Mouse (Mus musculus) lung, embryonic 14.5 days (tissue): Measurements from ENCODE around the gene Gp1ba. TPM values are rescaled to one million over a fixed set of nuclear protein-coding genes. Genes with fewer than 3 reads are reported as not detected.

Experiments used
- ATAC-seq: fragments of 200-750 bp; cut with Nextera tagmentation; 2 replicates; pipeline ENCODE4 v1.8.0; 2017; ENCODE audit warnings: mild to moderate bottlenecking, moderate TSS enrichment, moderate library complexity; ENCODE audit not compliant: insufficient read depth
- DNase-seq: peaks from one replicate; pipeline ENCODE4 v3.0.0-alpha.2; 2015
- H3K27ac ChIP-seq: fragments of 300-500 bp; sonication (generic); 2 replicates; pipeline ENCODE4 v1.5.1; 2014; ENCODE audit warnings: low read depth, mild to moderate bottlenecking, moderate library complexity
- H3K27me3 ChIP-seq: fragments of 300-500 bp; sonication (generic); 2 replicates; pipeline ENCODE4 v1.6.1; 2014; ENCODE audit warnings: low read length, control low read depth; ENCODE audit not compliant: insufficient read depth
- H3K36me3 ChIP-seq: fragments of 300-500 bp; sonication (generic); 2 replicates; pipeline ENCODE4 v1.6.1; 2014; ENCODE audit warnings: control low read depth; ENCODE audit not compliant: insufficient read depth
- H3K4me1 ChIP-seq: fragments of 300-500 bp; sonication (generic); 2 replicates; pipeline ENCODE4 v1.6.1; 2014; ENCODE audit warnings: antibody characterized with exemption, control low read depth; ENCODE audit not compliant: insufficient read depth
- H3K4me2 ChIP-seq: fragments of 300-500 bp; sonication (generic); 2 replicates; pipeline ENCODE4 v1.6.1; 2014; ENCODE audit warnings: mild to moderate bottlenecking
- H3K4me3 ChIP-seq: fragments of 300-500 bp; sonication (generic); 2 replicates; pipeline ENCODE4 v1.5.1; 2014; ENCODE audit warnings: low read depth, low read length
- H3K9ac ChIP-seq: fragments of 300-500 bp; sonication (generic); 2 replicates; pipeline ENCODE4 v1.6.1; 2014
- H3K9me3 ChIP-seq: fragments of 300-500 bp; sonication (generic); 2 replicates; pipeline ENCODE4 v1.6.1; 2016; ENCODE audit warnings: low read depth, low read length, control low read depth
- CTCF ChIP-seq: IDR thresholded peaks from 2 replicates; pipeline ENCODE4 v1.5.1; 2016; ENCODE audit warnings: antibody characterized with exemption, low read depth
- WGBS: fragments of 180-500 bp; shearing (Covaris S2); extraction: QIAGEN DNeasy Blood & Tissue Kit; methylation state at CpG from one replicate; pipeline ENCODE4 v1.1.7; 2014; 5-methylcytosine and 5-hydroxymethylcytosine counted together
- polyA plus RNA-seq: library from polyadenylated mRNA; unstranded; fragments of >200 nt; fragmentation: Nextera tagmentation; extraction: Ambion mirVana; gene quantifications from 2 replicates; pipeline ENCODE4 v1.2.1, GENCODE M21; 2014

Gp1ba gene
- polyA plus RNA-seq, 1 experiment from 2014 or later = 1.1 TPM

GRCm38 (mm10) chr11:70670483-70670882 is 31.6 kb downstream of the Gp1ba start:
- no peak for TF ChIP-seq CTCF
- Histone ChIP-seq H3K27me3 (no peaks in the 10 kb centered on the region), H3K4me1 (0 out of 2 replicates have a peak, but pooled peaks cover 7% of the 10 kb centered on the region), H3K4me3 (peak overlapping the region; percentile 53), H3K36me3 (peaks cover 46% of the 10 kb centered on the region), H3K9me3 (no peaks in the 10 kb centered on the region), H3K27ac (peak overlapping the region; percentile 96), H3K9ac (peak overlapping the region; percentile 58), H3K4me2 (peak overlapping the region; percentile 83)
- no peak for ATAC-seq
- WGBS = 36% methylated on average over 14 of the region's 14 CpGs
- no peak for DNase-seq

DNA sequence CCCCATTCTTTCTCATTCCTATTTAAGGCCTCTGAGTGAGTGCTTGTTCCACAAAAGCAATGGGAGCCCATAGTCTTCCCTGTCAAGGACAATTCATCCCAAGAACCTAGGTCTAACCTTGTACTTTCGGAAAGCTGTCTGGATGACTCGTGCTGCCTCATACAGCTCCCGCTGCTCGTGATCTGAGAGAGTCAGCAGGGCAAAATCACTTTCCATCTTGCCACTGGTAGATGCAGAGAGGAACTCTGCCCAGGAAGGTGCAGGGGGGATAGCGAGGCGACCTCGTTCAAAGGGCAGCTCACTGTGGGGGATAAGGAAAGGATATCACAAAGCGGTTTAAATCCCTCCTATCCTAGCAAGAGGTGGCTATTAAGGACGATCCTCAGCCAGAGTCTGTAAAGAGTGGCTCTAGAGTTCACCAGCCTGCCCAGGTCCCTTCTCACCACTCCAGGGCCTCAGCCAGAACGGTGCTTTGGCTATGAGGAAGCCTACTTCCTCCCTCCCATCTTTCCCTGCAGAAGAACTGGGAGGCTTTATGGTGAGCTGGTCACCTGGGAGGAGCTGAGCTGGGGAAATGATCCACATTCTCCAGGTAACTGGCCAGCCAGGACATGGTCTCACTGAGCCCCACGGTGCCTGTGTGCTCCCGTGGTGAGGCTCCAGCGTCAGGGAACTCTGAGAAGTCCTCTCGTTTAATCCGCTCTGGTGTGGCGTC is 32.6 kb downstream of the Gp1ba start:
- no peaks in the 10 kb centered on the region for H3K9me3 ChIP-seq
- peaks cover 46% of the 10 kb centered on the region for H3K36me3 ChIP-seq
- WGBS = 83% methylated on average over 16 of the region's 16 CpGs
- TF ChIP-seq CTCF = no peak
- H3K4me2 ChIP-seq = peak overlapping the region; percentile 83; the same call in 1 of the 2 replicates
- 0 out of 2 replicates have a peak, but pooled peaks cover 7% of the 10 kb centered on the region for H3K4me1 ChIP-seq
- no peak for ATAC-seq
- H3K9ac ChIP-seq = no peak overlapping the region
- DNase-seq = no peak
- H3K4me3 ChIP-seq = no peak overlapping the region
- H3K27ac ChIP-seq = no peak overlapping the region
- H3K27me3 ChIP-seq = no peaks in the 10 kb centered on the region

- no peak overlapping the region for H3K4me2 ChIP-seq
- no peaks in the 10 kb centered on the region for H3K27me3 ChIP-seq
- WGBS = 81% methylated on average over 6 of the region's 6 CpGs
- no peak overlapping the region for H3K4me3 ChIP-seq
- ATAC-seq (no peak), DNase-seq (no peak)
- no peaks in the 10 kb centered on the region for H3K9me3 ChIP-seq
- no peak for TF ChIP-seq CTCF
- peaks cover 53% of the 10 kb centered on the region for H3K36me3 ChIP-seq
- H3K9ac ChIP-seq = no peak overlapping the region
- 0 out of 2 replicates have a peak, but pooled peaks cover 3% of the 10 kb centered on the region for H3K4me1 ChIP-seq
- no peak overlapping the region for H3K27ac ChIP-seq
These were observed 35.1 kb downstream of the Gp1ba start for GRCm38 (mm10) chr11:70674014-70674413.

DNA sequence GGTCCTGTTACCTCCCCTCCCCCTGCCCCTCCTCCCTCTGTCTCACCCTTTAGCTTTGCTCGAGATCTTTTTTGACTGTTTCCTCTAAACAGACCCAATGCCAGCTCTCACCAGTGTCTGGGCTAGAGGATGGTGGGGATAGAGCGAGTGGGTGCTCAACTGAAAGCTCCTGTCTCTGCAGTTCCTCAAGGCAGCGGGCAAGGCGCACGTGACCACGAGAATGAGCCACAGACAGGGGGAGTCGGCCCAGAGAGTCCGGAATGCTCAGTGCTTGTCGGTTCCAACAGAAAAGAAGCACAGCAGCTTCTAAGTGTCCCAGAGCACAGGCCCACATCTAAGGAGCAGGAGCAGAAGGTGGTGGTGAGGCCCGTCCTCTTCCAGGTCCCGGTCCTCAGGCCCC is 35.6 kb downstream of the Gp1ba start:
- H3K4me3 ChIP-seq = no peak overlapping the region
- no peak overlapping the region for H3K9ac ChIP-seq
- no peaks in the 10 kb centered on the region for H3K27me3 ChIP-seq
- no peak for ATAC-seq
- no peaks in the 10 kb centered on the region for H3K9me3 ChIP-seq
- DNase-seq = no peak
- H3K27ac ChIP-seq = no peak overlapping the region
- peaks cover 58% of the 10 kb centered on the region for H3K36me3 ChIP-seq
- 0 out of 2 replicates have a peak, but pooled peaks cover 3% of the 10 kb centered on the region for H3K4me1 ChIP-seq
- H3K4me2 ChIP-seq = no peak overlapping the region
- no peak for TF ChIP-seq CTCF
- WGBS = 65% methylated on average over 11 of the region's 11 CpGs

GRCm38 (mm10) chr11:70678092-70678491 is 39.2 kb downstream of the Gp1ba start:
- TF ChIP-seq CTCF = no peak
- Histone ChIP-seq H3K9ac (no peak overlapping the region), H3K27ac (no peak overlapping the region), H3K4me2 (no peak overlapping the region), H3K4me3 (no peak overlapping the region), H3K4me1 (no peaks in the 10 kb centered on the region), H3K27me3 (no peaks in the 10 kb centered on the region), H3K36me3 (peaks cover 77% of the 10 kb centered on the region), H3K9me3 (no peaks in the 10 kb centered on the region)
- DNase-seq (no peak), ATAC-seq (no peak)
- WGBS = 61% methylated on average over 9 of the region's 9 CpGs

DNA sequence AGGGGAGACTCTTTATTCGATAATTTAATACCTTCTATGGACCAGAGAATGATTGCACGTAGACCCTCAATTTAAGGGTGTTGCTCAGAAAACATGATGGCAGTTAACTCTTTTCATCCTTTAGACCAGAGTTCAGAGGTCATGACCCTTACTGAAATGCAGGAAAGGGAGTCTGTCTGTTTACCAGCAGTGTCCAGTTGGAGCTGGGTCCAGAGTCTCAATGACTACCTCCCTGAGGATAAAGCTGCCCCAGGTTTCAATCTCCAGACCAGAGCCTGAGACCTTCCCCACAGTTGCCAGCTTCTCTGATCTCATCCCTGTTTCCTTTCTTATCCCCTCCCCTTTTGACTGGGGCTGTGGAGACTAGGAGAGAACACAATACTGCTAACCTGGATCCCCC is 39.7 kb downstream of the Gp1ba start:
- no peak overlapping the region for H3K4me2 ChIP-seq
- no peaks in the 10 kb centered on the region for H3K9me3 ChIP-seq
- no peak overlapping the region for H3K4me3 ChIP-seq
- no peak for TF ChIP-seq CTCF
- no peak for DNase-seq
- ATAC-seq = no peak
- H3K4me1 ChIP-seq = no peaks in the 10 kb centered on the region
- 70% methylated on average over 2 of the region's 2 CpGs for WGBS
- H3K27ac ChIP-seq = no peak overlapping the region
- no peak overlapping the region for H3K9ac ChIP-seq
- H3K36me3 ChIP-seq = peaks cover 80% of the 10 kb centered on the region
- H3K27me3 ChIP-seq = no peaks in the 10 kb centered on the region

GRCm38 (mm10) chr11:70679361-70679760 is 40.4 kb downstream of the Gp1ba start:
- ATAC-seq (no peak), DNase-seq (no peak)
- WGBS = 91% methylated on average over 8 of the region's 8 CpGs
- Histone ChIP-seq H3K4me1 (no peaks in the 10 kb centered on the region), H3K27ac (no peak overlapping the region), H3K9ac (no peak overlapping the region), H3K9me3 (no peaks in the 10 kb centered on the region), H3K36me3 (peaks cover 81% of the 10 kb centered on the region), H3K4me3 (no peak overlapping the region), H3K27me3 (no peaks in the 10 kb centered on the region), H3K4me2 (no peak overlapping the region)
- TF ChIP-seq CTCF = no peak
